Mouse (Mus musculus) kidney, adult 18-20 months (tissue): ENCODE results near the gene Glyr1.

ENCODE experiments used
- DNase-seq: peaks from one replicate; pipeline ENCODE4 v3.0.0; 2021

Glyr1 gene

GRCm38 (mm10) chr16:5010371-5010935 lies 39.2 kb downstream of the Glyr1 start:
- no peak for DNase-seq

- DNase-seq: peak; percentile 64
Observed at GRCm38 (mm10) chr16:5008076-5008475, 41.6 kb downstream of the Glyr1 start.

- peak; percentile 23 for DNase-seq
Observed at GRCm38 (mm10) chr16:5007492-5007891, 42.2 kb downstream of the Glyr1 start.

GRCm38 (mm10) chr16:5007067-5007466 lies 42.6 kb downstream of the Glyr1 start, which contains the start of gene Smim22:
TSS of gene Smim22 (plus strand) at chr16:5007288.
- peak; percentile 81 for DNase-seq

- DNase-seq: peak; percentile 45
Observed at GRCm38 (mm10) chr16:5000611-5001010, 49.1 kb downstream of the Glyr1 start.

- DNase-seq: no peak
Observed at GRCm38 (mm10) chr16:4998984-4999383, 50.7 kb downstream of the Glyr1 start.

GRCm38 (mm10) chr16:4997553-4997952 lies 52.1 kb downstream of the Glyr1 start, which contains the start of gene Sept12:
TSS of gene Sept12 (minus strand) at chr16:4997852.
- no peak for DNase-seq

GRCm38 (mm10) chr16:4993276-4993675 lies 56.4 kb downstream of the Glyr1 start:
- no peak for DNase-seq

- DNase-seq: no peak
Observed at GRCm38 (mm10) chr16:4984717-4985116, 64.9 kb downstream of the Glyr1 start.

GRCm38 (mm10) chr16:4979755-4980380 lies 69.8 kb downstream of the Glyr1 start:
- DNase-seq: peak; percentile 59

GRCm38 (mm10) chr16:4978275-4979051 lies 71.2 kb downstream of the Glyr1 start:
- DNase-seq: peak; percentile 16

- DNase-seq: no peak
Observed at GRCm38 (mm10) chr16:4976180-4976579, 73.5 kb downstream of the Glyr1 start.

- no peak for DNase-seq
Observed at GRCm38 (mm10) chr16:4974521-4974920, 75.1 kb downstream of the Glyr1 start.

- DNase-seq: no peak
Observed at GRCm38 (mm10) chr16:4971626-4972025, 78.0 kb downstream of the Glyr1 start.

GRCm38 (mm10) chr16:4969055-4969843 lies 80.4 kb downstream of the Glyr1 start:
- no peak for DNase-seq

GRCm38 (mm10) chr16:4968426-4968825 lies 81.2 kb downstream of the Glyr1 start:
- DNase-seq: no peak

GRCm38 (mm10) chr16:4965392-4966129 lies 84.1 kb downstream of the Glyr1 start:
- DNase-seq: no peak

GRCm38 (mm10) chr16:4964731-4965391 lies 84.8 kb downstream of the Glyr1 start:
- no peak for DNase-seq
